Mouse (Mus musculus): ENCODE data around the gene Cmpk1.

Gene Cmpk1

GRCm38 (mm10) chr4:114945021-114945420, 42.0 kb downstream of the Cmpk1 start:
- no peak for DNase-seq (ENCODE audit: low read depth, low spot score)

- no peak for DNase-seq (ENCODE audit: low read depth, low spot score)
Observed at GRCm38 (mm10) chr4:114942583-114942982, 44.5 kb downstream of the Cmpk1 start.

GRCm38 (mm10) chr4:114942112-114942511, 44.9 kb downstream of the Cmpk1 start:
- DNase-seq (ENCODE audit: low read depth, low spot score), result no peak

- no peak for DNase-seq (ENCODE audit: low read depth, low spot score)
Observed at GRCm38 (mm10) chr4:114941311-114941710, 45.7 kb downstream of the Cmpk1 start.

GRCm38 (mm10) chr4:114938248-114938647, 48.8 kb downstream of the Cmpk1 start:
- DNase-seq (ENCODE audit: low read depth, low spot score), result no peak

GRCm38 (mm10) chr4:114937459-114938047, 49.5 kb downstream of the Cmpk1 start:
- no peak for DNase-seq (ENCODE audit: low read depth, low spot score)

- DNase-seq (ENCODE audit: low read depth, low spot score), result no peak
Observed at GRCm38 (mm10) chr4:114934188-114934587, 52.9 kb downstream of the Cmpk1 start.

- DNase-seq (ENCODE audit: low read depth, low spot score), result no peak
Observed at GRCm38 (mm10) chr4:114932747-114933146, 54.3 kb downstream of the Cmpk1 start.

GRCm38 (mm10) chr4:114929155-114929554, 57.9 kb downstream of the Cmpk1 start:
- no peak for DNase-seq (ENCODE audit: low read depth, low spot score)

- no peak for DNase-seq (ENCODE audit: low read depth, low spot score)
Observed at GRCm38 (mm10) chr4:114925917-114926312, 61.1 kb downstream of the Cmpk1 start, which contains the start of gene Foxe3. Gene Foxe3, minus strand, starts transcription at chr4:114926013.

GRCm38 (mm10) chr4:114924971-114925916, 61.8 kb downstream of the Cmpk1 start:
- no peak for DNase-seq (ENCODE audit: low read depth, low spot score)

GRCm38 (mm10) chr4:114917091-114917490, 70.0 kb downstream of the Cmpk1 start:
- no peak for DNase-seq (ENCODE audit: low read depth, low spot score)

- no peak for DNase-seq (ENCODE audit: low read depth, low spot score)
Observed at GRCm38 (mm10) chr4:114916056-114916455, 71.0 kb downstream of the Cmpk1 start.

- DNase-seq (ENCODE audit: low read depth, low spot score), result no peak
Observed at GRCm38 (mm10) chr4:114913594-114913962, 73.5 kb downstream of the Cmpk1 start.

- DNase-seq (ENCODE audit: low read depth, low spot score), result no peak
Observed at GRCm38 (mm10) chr4:114912705-114913593, 74.1 kb downstream of the Cmpk1 start.

- DNase-seq (ENCODE audit: low read depth, low spot score), result no peak
Observed at GRCm38 (mm10) chr4:114909602-114910484, 77.2 kb downstream of the Cmpk1 start.

Measured in retina, adult 2 months (tissue).